Mouse (Mus musculus): ENCODE data around the gene Dcbld2. TPM values are rescaled to one million over a fixed set of nuclear protein-coding genes. Genes with fewer than 3 reads are reported as not detected.

The Dcbld2 gene
- total RNA-seq (2023), result under 1 TPM; 0.64 to 0.78 TPM

DNA sequence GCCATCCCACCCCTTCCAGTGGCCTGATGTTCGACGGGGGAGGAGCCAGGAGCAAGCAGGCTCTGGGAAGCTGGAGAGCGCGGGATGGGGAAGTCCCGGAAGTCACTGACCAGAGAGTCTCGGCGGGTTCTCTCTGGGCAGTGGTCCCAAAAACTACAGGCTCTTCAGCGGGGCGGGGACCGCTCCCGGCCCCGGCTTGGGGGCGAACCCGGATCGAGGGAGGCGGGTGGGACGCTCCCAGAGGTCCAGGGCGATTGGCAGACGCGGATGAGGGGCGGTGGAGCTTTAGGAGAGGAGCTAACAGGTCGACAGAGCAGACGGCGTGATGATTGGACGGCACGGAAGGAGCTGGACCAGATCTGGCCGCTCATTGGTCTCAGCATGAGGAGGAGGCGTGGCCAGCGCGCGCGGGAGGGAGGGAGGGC is at the start of gene Dcbld2:
Gene Dcbld2 (plus strand): TSS at position 382 of the 425 bp plus-strand sequence.

Other genes starting within 250 kb of the Dcbld2 start
- gene St3gal6, start 115.8 kb downstream of the Dcbld2 start, total RNA-seq (2023), result 100 to 1,000 TPM; 112 to 116 TPM
- gene Gm813, start 208.5 kb downstream of the Dcbld2 start, total RNA-seq (2023), result not detected
- not detected for gene E330017A01Rik, start 230.3 kb downstream of the Dcbld2 start, total RNA-seq (2023)